ENCODE assay signal across 10 mouse cellular contexts in the genomic region with DNA sequence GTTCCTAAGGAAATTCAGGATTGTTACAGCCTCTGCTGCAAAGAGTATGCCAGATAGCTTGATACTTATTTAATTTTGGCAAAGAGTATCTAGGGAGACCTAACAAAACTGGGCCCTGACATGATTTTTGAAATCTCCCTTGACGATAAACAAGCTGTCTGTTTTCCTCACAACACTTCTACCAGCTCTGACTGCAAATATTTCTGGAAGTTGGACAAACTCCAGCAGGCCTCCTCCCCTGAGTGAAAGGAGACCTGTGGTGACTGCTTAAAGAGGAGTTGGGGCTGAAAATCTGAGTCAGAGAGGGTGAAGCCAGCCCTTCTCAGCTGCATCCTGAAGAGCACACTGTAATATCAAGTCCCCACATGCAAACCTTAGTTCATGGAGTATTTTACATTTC.
DNase-seq lines count a peak whose midpoint lies in the region; ATAC-seq lines count a peak whose summit lies in the region.
"Had no signal": no experiment of that assay in that cellular context is flagged by ENCODE, and none has a peak within 500 bp of the region (broad histone marks: within the 10 kb centered on the region; RNA-seq: fewer than 3 reads in every experiment).

No protein-coding gene starts in this region.

- no peaks in the 10 kb centered on the region for H3K36me3 ChIP-seq in kidney, embryonic 16.5 days (ENCODE audit: insufficient read depth, low read length)
- H3K36me3 ChIP-seq: liver, embryonic 13.5 days; neural tube, embryonic 13.5 days had no signal

- no peaks in the 10 kb centered on the region for H3K9me3 ChIP-seq in kidney, embryonic 16.5 days (ENCODE audit: low read length)
- H3K9me3 ChIP-seq: liver, embryonic 13.5 days; neural tube, embryonic 13.5 days had no signal

- peak; percentile 22 to 46 for DNase-seq in left cerebral cortex, postnatal 10 days (ENCODE audit: extremely low spot score in 1 of 2, low spot score in 2 of 2)
- no peak for DNase-seq in left cerebral cortex, adult 11 months (ENCODE audit: low spot score)
- DNase-seq in cerebellum, adult 11 months = peak; percentile 63
- DNase-seq in cerebellum, postnatal 25 days = peak; percentile 72 to 80
- peak; percentile 35 to 52 for DNase-seq in left cerebral cortex, postnatal 14 days (ENCODE audit: low spot score in 2 of 2)
- no peak for DNase-seq in B cell, adult 2 months
- DNase-seq: liver, embryonic 13.5 days had no signal

- no peak overlapping the region for H3K4me2 ChIP-seq in kidney, embryonic 16.5 days (replicated peaks; ENCODE audit: low read depth, low read length)
- H3K4me2 ChIP-seq: liver, embryonic 13.5 days; neural tube, embryonic 13.5 days had no signal

- H3K27ac ChIP-seq in kidney, embryonic 16.5 days (ENCODE audit: low read length) = no peak overlapping the region
- H3K27ac ChIP-seq: liver, embryonic 13.5 days; neural tube, embryonic 13.5 days had no signal

- ATAC-seq in kidney, embryonic 16.5 days (ENCODE audit: low FRiP score, low TSS enrichment) = no peak
- ATAC-seq: intestine, embryonic 16.5 days had no signal

- intact Hi-C loops in left cerebral cortex, postnatal 10 days (cut with DNase I) = no loop called here
- intact Hi-C loops in left cerebral cortex, postnatal 14 days (cut with DNase I) = no loop called here

- H3K27me3 ChIP-seq in kidney, embryonic 16.5 days (ENCODE audit: insufficient read depth, low read length) = no peaks in the 10 kb centered on the region
- H3K27me3 ChIP-seq: liver, embryonic 13.5 days; neural tube, embryonic 13.5 days had no signal

- no peak overlapping the region for H3K4me3 ChIP-seq in kidney, embryonic 16.5 days (ENCODE audit: low read length)
- H3K4me3 ChIP-seq: liver, embryonic 13.5 days; neural tube, embryonic 13.5 days had no signal

- WGBS in kidney, embryonic 16.5 days = 64% methylated on average over 1 of the region's 1 CpGs

- no peak overlapping the region for H3K9ac ChIP-seq in kidney, embryonic 16.5 days (replicated peaks; ENCODE audit: low read length)
- H3K9ac ChIP-seq: liver, embryonic 13.5 days; neural tube, embryonic 13.5 days had no signal

- H3K4me1 ChIP-seq in kidney, embryonic 16.5 days (ENCODE audit: insufficient read depth, low read length) = no peaks in the 10 kb centered on the region
- H3K4me1 ChIP-seq: liver, embryonic 13.5 days; neural tube, embryonic 13.5 days had no signal

Comparison
In these comparisons a context has a peak if more than half of its experiments do, and no peak if none do; other contexts are left out.
1. DNase-seq: peak in left cerebral cortex, postnatal 10 days (2 of 2), cerebellum, adult 11 months (single experiment), cerebellum, postnatal 25 days (2 of 2) and left cerebral cortex, postnatal 14 days (2 of 2); none in left cerebral cortex, adult 11 months (single experiment) and B cell, adult 2 months (0 of 2).